Mouse (Mus musculus) kidney, postnatal 14 days (tissue): ENCODE measurements around the gene Xkr7.

Source experiments
- DNase-seq: peaks from one replicate; pipeline ENCODE4 v3.0.0; 2022; ENCODE audit warnings: mixed read lengths

Xkr7 gene

GRCm38 (mm10) chr2:153074651-153075050, 43.0 kb downstream of the Xkr7 start:
- no peak for DNase-seq

DNA sequence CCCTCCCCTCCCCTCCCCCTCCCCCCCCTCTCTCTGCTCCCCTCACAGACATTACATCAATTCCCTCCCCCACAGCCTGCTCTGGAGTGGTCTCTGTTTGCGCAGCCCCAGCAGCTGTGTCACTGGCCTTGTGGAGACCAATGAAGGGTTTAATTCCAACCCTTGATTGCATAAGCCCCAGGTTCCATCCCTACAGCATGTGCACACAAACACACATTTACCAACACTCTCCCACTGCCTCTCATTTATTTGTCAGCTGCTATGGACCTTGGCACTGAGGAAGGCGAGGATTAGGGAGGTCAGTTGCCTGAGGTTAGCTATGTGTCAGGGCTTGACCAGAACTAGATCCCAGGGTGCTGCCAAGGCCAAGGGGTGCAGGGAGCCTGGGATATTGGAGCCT, 44.3 kb downstream of the Xkr7 start:
- no peak for DNase-seq

DNA sequence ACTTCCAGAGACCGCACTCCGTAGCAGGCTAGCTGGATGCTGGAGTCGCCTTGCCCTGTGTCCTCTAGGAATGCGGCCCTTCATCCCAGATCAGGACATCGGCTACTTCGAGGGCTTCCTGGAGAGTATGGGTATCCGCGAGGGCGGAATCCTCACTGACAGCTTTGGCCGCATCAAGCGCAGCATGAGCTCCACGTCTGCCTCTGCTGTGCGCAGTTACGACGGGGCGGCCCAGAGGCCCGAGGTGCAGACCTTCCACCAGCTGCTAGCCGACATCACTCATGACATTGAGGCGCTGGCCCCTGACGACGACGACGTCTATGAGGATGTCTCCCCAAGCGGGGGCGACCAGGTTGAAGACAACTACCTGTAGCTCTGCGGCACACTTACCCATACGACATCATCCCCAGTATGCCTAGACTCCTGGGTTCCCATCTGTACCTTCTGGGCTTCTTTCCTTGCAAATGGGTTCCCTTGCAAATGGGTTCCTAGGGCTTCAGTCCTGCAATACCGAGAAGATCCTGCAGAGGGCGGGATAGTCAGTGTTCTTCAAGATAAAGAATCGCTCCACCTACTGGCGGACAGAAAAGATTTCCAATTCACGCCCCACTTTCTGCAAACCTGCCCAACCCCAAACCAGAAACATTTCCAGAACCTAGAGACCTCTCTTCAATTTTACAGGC, 49.3 kb downstream of the Xkr7 start:
- DNase-seq: peak; percentile 83

DNA sequence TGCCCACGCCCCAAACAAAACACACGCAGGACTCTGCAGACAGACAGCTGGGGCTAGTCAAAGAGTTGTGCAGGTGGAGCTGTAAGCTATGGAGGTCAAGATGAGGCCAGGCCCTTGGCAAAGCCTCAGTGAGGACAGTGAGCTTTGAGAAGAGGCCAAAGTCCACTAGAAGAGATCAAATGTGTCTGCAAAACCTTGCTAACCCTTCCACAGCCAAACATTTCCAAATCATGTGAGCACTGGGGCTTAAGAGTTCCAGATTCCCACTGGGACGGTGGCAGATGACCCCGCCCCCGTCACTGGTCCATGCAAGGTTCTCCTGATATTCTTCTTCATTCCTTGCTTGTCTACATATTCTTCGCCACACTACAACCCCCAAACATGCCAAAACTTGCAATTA, 50.2 kb downstream of the Xkr7 start:
- DNase-seq: peak; percentile 19

GRCm38 (mm10) chr2:153083275-153083674, 51.6 kb downstream of the Xkr7 start:
- no peak for DNase-seq

DNA sequence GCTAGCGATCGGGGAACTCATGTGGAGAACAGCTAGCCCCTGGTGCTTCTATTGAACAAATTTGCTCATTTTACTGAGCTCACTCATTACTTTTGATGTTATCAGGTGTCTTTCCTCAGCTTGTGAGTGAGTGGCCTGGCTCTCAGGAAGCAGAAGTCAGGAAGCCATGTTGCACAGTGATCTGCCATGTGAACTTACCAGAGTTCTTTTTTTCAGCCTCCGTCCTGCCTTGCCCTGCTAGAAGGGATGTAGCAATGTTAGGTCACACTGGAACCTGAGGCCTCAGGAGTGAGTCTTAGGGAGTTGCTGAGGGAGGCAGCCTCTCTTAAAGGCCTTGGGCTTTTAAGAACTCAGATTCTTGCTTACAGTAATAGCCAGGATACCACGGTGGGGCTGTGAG, 52.2 kb downstream of the Xkr7 start:
- no peak for DNase-seq

DNA sequence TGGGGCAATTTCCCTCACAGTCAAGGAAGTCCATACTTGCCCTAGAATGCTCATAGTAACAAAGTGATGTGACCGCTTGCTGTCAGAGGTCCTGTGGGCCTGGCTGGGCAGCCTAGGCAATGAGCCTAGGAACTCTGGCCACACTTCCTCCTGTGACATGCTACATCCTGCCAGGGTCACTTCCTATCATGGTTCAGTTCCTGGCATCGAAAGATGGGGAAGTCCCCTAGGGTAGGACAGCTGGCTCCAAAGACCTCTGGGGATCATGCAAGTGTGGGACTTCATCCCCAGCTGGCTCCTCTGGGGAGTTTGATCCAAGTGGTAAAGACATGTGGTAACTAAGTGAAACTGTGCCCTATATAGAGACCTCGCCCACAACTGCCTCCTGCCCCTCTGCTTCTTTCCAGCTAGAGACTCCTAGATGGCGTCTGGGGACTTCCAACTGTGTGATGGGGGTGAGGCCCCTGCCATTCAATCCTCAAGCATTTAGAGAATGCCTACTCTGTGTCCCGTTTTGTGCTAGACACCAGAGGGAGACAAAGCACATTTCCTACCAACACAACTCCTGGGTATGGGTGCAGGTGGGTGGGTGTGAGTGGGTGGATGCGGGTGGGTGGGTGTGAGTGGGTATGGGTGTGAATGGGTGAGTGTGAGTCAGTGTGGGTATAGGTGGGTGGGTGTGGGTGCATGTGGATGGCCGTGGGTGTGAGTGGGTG, 52.8 kb downstream of the Xkr7 start:
- DNase-seq: peak; percentile 33

DNA sequence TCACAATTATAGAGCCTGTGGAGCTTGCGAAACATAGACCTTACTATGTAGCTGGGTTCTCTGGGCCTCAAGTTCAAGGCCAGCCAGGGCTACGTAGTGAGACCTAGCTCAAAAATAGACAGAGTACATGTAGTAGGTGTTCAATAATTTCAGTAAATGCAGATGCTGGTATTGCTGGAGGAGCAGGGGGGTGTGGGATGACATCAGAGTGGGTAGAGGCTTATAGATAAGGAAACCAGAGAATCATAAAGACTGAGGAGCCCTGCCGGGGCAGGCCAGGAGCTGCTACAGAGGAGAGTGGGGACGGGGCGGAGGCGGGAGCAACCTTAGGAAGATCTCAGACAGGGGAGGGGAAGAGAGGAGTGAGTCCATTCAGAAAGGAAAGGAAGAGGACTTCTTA, 53.9 kb downstream of the Xkr7 start:
- DNase-seq: no peak

DNA sequence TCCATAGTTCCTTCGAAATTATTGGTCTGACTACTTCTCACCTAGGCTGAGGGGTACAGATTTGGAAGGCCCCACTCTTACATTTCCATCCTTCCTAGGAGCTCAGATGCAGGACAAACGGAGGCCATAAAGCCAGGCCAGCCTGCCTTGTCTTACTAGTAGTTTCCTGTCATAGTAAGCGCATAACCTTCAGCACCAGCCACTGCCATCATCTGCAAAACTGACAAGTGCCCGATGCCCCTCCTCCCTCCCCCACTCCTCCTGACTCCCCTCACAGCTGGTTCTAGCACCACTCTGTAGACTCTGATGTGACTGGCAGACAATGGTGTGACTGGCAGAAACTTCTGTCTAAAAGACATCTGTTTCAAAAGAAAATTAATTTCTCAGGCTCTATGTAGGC, 54.5 kb downstream of the Xkr7 start:
- DNase-seq: no peak

DNA sequence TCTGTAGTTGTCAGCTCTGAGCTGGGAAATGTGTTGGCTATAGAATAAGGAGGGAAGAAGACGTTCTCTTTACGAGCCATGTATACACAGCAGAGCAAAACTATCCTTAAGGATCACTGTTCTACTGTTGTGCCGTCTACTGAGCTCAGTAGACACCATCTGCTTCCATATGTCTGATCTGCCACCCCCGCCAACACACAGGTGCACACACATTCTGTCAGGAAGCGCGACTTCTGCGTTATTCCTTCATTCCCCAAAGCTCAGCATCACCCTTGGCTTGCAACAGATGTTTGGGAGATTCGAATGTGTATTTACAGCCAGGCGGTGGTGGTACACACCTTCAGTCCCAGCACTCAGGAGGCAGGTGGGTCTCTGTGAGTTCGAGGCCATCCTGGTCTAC, 55.4 kb downstream of the Xkr7 start:
- DNase-seq: no peak

- DNase-seq: no peak
These were observed 57.7 kb downstream of the Xkr7 start for GRCm38 (mm10) chr2:153089316-153089715.

DNA sequence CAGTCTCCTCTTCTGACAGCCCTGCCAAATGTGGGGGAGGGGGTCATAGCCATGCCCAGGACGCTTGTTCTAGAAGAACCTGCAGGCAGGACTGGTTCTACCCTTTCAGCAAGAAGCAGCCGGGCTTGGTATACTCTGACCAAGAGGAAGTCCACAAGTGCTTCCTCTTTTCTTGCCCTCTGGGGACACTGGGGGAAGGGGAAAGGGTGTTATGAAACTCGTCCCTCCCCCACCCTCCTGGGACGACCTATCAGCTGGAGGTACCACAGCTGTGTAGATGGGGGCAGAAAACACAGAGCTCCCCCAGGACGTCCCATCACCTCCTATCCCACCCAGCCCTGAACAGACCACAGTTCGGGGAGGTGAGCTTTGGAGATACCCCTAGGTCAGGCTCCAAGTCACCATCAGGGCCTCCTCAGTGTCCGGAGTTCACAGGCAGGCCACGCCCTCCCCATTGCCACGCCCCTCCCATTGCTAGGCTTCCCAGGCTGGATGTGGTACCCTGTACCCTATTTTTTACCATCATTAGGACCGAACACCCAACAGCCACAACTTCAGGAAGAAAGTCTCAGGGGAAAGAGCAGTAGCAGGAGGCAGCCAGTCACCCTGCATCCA, 59.0 kb downstream of the Xkr7 start:
- DNase-seq: no peak
